8 mouse cellular contexts compared by ENCODE assay signal in the genomic region with DNA sequence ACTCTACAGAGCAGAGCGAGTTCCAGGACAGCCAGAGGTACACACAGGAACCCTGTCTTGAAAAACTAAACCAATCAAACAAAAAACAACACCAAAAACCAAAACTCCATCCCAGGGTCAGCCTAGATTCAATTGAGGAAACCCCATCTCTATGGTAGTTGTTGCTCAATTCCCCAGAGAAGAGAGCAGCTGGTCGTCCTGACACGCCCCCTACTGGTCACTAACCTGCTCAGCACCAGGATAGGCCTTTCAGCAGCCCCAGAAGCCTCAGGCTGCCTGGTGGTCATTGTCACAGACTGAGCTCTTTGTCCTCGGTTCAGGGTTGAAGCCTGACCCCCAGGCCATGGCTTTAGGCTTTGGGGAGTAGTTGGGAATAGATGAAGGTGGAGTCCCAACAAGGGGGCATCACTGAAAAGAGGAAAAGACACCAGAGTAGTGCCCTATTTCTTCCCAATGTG. TPM values are rescaled to one million over a fixed set of nuclear protein-coding genes. Genes with fewer than 3 reads are reported as not detected.
DNase-seq lines count a peak whose midpoint lies in the region; ATAC-seq and TF ChIP-seq lines count a peak whose summit lies in the region.

Prpsap1 (minus strand) TSS at position 408 of the 458 bp plus-strand sequence.

- H3K36me3 ChIP-seq in embryonic facial prominence, embryonic 11.5 days (replicated peaks; ENCODE audit: control insufficient read depth, insufficient read depth, low read depth, low read length) = no peaks in the 10 kb centered on the region
- no peaks in the 10 kb centered on the region for H3K36me3 ChIP-seq in heart, embryonic 11.5 days (ENCODE audit: control insufficient read depth, insufficient read depth, low read length)
- H3K36me3 ChIP-seq in kidney, postnatal 0 days (ENCODE audit: insufficient read depth, low read length) = no peaks in the 10 kb centered on the region
- no peaks in the 10 kb centered on the region for H3K36me3 ChIP-seq in liver, embryonic 16.5 days (ENCODE audit: control insufficient read depth, insufficient read depth)

- H3K4me3 ChIP-seq in embryonic facial prominence, embryonic 11.5 days (ENCODE audit: low read depth, low read length) = no peak within 1 kb of the TSS
- no peak within 1 kb of the TSS for H3K4me3 ChIP-seq in heart, embryonic 11.5 days (ENCODE audit: low read depth, low read length)
- no peak within 1 kb of the TSS for H3K4me3 ChIP-seq in kidney, postnatal 0 days (replicated peaks; ENCODE audit: low read depth, low read length)
- H3K4me3 ChIP-seq in liver, embryonic 16.5 days (ENCODE audit: low read depth, low read length) = no peak within 1 kb of the TSS

- no peak within 1 kb of the TSS for H3K9ac ChIP-seq in embryonic facial prominence, embryonic 11.5 days (replicated peaks; ENCODE audit: low read length)
- H3K9ac ChIP-seq in heart, embryonic 11.5 days (ENCODE audit: low read depth, low read length) = no peak within 1 kb of the TSS
- H3K9ac ChIP-seq in kidney, postnatal 0 days (ENCODE audit: low read depth, low read length) = no peak within 1 kb of the TSS
- no peak within 1 kb of the TSS for H3K9ac ChIP-seq in liver, embryonic 16.5 days (ENCODE audit: low read depth, low read length)

- peak; percentile 76 for TF ChIP-seq CTCF in kidney, postnatal 0 days (IDR thresholded peaks at IDR 0.05; ENCODE audit: low read depth)

- H3K27ac ChIP-seq in embryonic facial prominence, embryonic 11.5 days (replicated peaks; ENCODE audit: low read depth, low read length) = no peak within 1 kb of the TSS
- peak within 1 kb of the TSS; percentile 59 for H3K27ac ChIP-seq in heart, embryonic 11.5 days (ENCODE audit: low read depth, low read length)
- peak within 1 kb of the TSS; percentile 85 for H3K27ac ChIP-seq in kidney, postnatal 0 days
- no peak within 1 kb of the TSS for H3K27ac ChIP-seq in liver, embryonic 16.5 days (ENCODE audit: low read length)

- DNase-seq in 416B (ENCODE audit: low read depth) = peak; percentile 87
- peak; percentile 38 for DNase-seq in Muller cell, postnatal 12 days (ENCODE audit: inconsistent ontology term)
- peak; percentile 69 for DNase-seq in embryonic facial prominence, embryonic 11.5 days (ENCODE audit: low spot score)
- peak; percentile 79 for DNase-seq in kidney, postnatal 0 days (ENCODE audit: low spot score)
- DNase-seq in neural tube, embryonic 10.5 days (ENCODE audit: extremely low spot score, low spot score) = peak; percentile 68
- peak; percentile 62 for DNase-seq in thymus, postnatal 14 days

- H3K4me1 ChIP-seq in embryonic facial prominence, embryonic 11.5 days (ENCODE audit: control insufficient read depth, insufficient read depth, low read length) = no peaks in the 10 kb centered on the region
- H3K4me1 ChIP-seq in heart, embryonic 11.5 days (ENCODE audit: control insufficient read depth, insufficient read depth, low read length) = peaks cover 3% of the 10 kb centered on the region; the same call in 1 of the 2 replicates
- H3K4me1 ChIP-seq in kidney, postnatal 0 days (replicated peaks; ENCODE audit: insufficient read depth, low read length) = peaks cover 6% of the 10 kb centered on the region
- H3K4me1 ChIP-seq in liver, embryonic 16.5 days (ENCODE audit: control insufficient read depth, low read depth, low read length) = peaks cover 14% of the 10 kb centered on the region

- ATAC-seq in embryonic facial prominence, embryonic 11.5 days (replicated peaks; ENCODE audit: insufficient number of reproducible peaks, low FRiP score, low TSS enrichment, low read depth) = no peak
- ATAC-seq in heart, embryonic 11.5 days (replicated peaks; ENCODE audit: insufficient number of reproducible peaks, low FRiP score, low TSS enrichment) = no peak
- no peak for ATAC-seq in kidney, postnatal 0 days (replicated peaks; ENCODE audit: low FRiP score, low read depth)
- ATAC-seq in liver, embryonic 16.5 days (ENCODE audit: low read depth) = no peak

- no peaks in the 10 kb centered on the region for H3K27me3 ChIP-seq in embryonic facial prominence, embryonic 11.5 days (ENCODE audit: control insufficient read depth, insufficient read depth, low read length)
- no peaks in the 10 kb centered on the region for H3K27me3 ChIP-seq in heart, embryonic 11.5 days (ENCODE audit: control insufficient read depth, insufficient read depth, low read length)
- H3K27me3 ChIP-seq in kidney, postnatal 0 days (ENCODE audit: insufficient read depth, low read length) = no peaks in the 10 kb centered on the region
- H3K27me3 ChIP-seq in liver, embryonic 16.5 days (ENCODE audit: control insufficient read depth, insufficient read depth, low read depth, low read length) = no peaks in the 10 kb centered on the region

- H3K9me3 ChIP-seq in embryonic facial prominence, embryonic 11.5 days (replicated peaks; ENCODE audit: control insufficient read depth, low read length) = no peaks in the 10 kb centered on the region
- H3K9me3 ChIP-seq in heart, embryonic 11.5 days (replicated peaks; ENCODE audit: control insufficient read depth, low read length) = 0 out of 2 replicates have a peak, but pooled peaks cover 2% of the 10 kb centered on the region
- no peaks in the 10 kb centered on the region for H3K9me3 ChIP-seq in kidney, postnatal 0 days (replicated peaks; ENCODE audit: low read length)
- H3K9me3 ChIP-seq in liver, embryonic 16.5 days (replicated peaks; ENCODE audit: control insufficient read depth, low read length) = no peaks in the 10 kb centered on the region

- H3K4me2 ChIP-seq in embryonic facial prominence, embryonic 11.5 days (ENCODE audit: low read depth, low read length) = no peak within 1 kb of the TSS
- H3K4me2 ChIP-seq in heart, embryonic 11.5 days = no peak within 1 kb of the TSS
- H3K4me2 ChIP-seq in kidney, postnatal 0 days (ENCODE audit: low read length) = no peak within 1 kb of the TSS
- no peak within 1 kb of the TSS for H3K4me2 ChIP-seq in liver, embryonic 16.5 days (ENCODE audit: low read depth, low read length)

- WGBS in embryonic facial prominence, embryonic 11.5 days = 23% methylated on average over 4 of the region's 4 CpGs
- WGBS in heart, embryonic 11.5 days (ENCODE audit: insufficient replicate concordance) = 28% methylated on average over 4 of the region's 4 CpGs
- 24% methylated on average over 4 of the region's 4 CpGs for WGBS in kidney, postnatal 0 days
- WGBS in liver, embryonic 16.5 days (ENCODE audit: insufficient replicate concordance) = 21% methylated on average over 4 of the region's 4 CpGs

RNA-seq across cellular contexts. Expression of gene Prpsap1, which starts in this region (rescaled TPM):
- polyA plus RNA-seq in embryonic facial prominence, embryonic 11.5 days (2014; fragmentation: Nextera tagmentation; extraction: Ambion mirVana) = 171 and 182 TPM in 2 replicates
- 96.5 and 101 TPM in 2 replicates for polyA plus RNA-seq in heart, embryonic 11.5 days (2014; fragmentation: Nextera tagmentation; extraction: Ambion mirVana)
- 150 and 167 TPM in 2 replicates for polyA plus RNA-seq in kidney, postnatal 0 days (2015; fragmentation: Nextera tagmentation; extraction: Ambion mirVana)
- 47.6 and 47.9 TPM in 2 replicates for polyA plus RNA-seq in liver, embryonic 16.5 days (2015; fragmentation: Nextera tagmentation; extraction: Ambion mirVana)

Comparison
In these comparisons a context has a peak if more than half of its experiments do, and no peak if none do; other contexts are left out.
1. H3K27ac ChIP-seq: peak in heart, embryonic 11.5 days (single experiment) and kidney, postnatal 0 days (single experiment); none in embryonic facial prominence, embryonic 11.5 days (single experiment) and liver, embryonic 16.5 days (single experiment).
2. Peak in every context shown above with its lines, with median percentiles within 50 percentile points of each other: DNase-seq.